Mouse (Mus musculus) forebrain, postnatal 0 days (tissue): Measurements from ENCODE around the gene Tes3-ps. TPM values are rescaled to one million over a fixed set of nuclear protein-coding genes. Genes with fewer than 3 reads are reported as not detected.

Source experiments
- ATAC-seq: fragments of 200-750 bp; cut with Nextera tagmentation; 2 replicates; pipeline ENCODE4 v1.8.0; 2017; ENCODE audit warnings: mild to moderate bottlenecking, moderate library complexity
- DNase-seq: peaks from one replicate; pipeline ENCODE4 v3.0.0-alpha.2; 2015
- H3K27ac ChIP-seq: fragments of 300-500 bp; sonication (generic); 2 replicates; pipeline ENCODE4 v1.5.1; 2014; ENCODE audit warnings: low read depth, mild to moderate bottlenecking, antibody characterized with exemption, low read length, moderate library complexity, mixed read lengths
- H3K27me3 ChIP-seq: fragments of 300-500 bp; sonication (generic); 2 replicates; pipeline ENCODE4 v1.6.1; 2014; ENCODE audit warnings: mild to moderate bottlenecking, low read length, mixed read lengths; ENCODE audit not compliant: insufficient read depth
- H3K36me3 ChIP-seq: fragments of 300-500 bp; sonication (generic); 2 replicates; pipeline ENCODE4 v1.6.1; 2014; ENCODE audit warnings: mild to moderate bottlenecking, moderate library complexity; ENCODE audit not compliant: insufficient read depth
- H3K4me1 ChIP-seq: fragments of 300-500 bp; sonication (generic); 2 replicates; pipeline ENCODE4 v1.6.1; 2014; ENCODE audit warnings: antibody characterized with exemption; ENCODE audit not compliant: insufficient read depth
- H3K4me2 ChIP-seq: fragments of 300-500 bp; sonication (generic); 2 replicates; pipeline ENCODE4 v1.6.1; 2014; ENCODE audit warnings: low read depth, mild to moderate bottlenecking, moderate library complexity
- H3K4me3 ChIP-seq: fragments of 300-500 bp; sonication (generic); 2 replicates; pipeline ENCODE4 v1.5.1; 2014; ENCODE audit warnings: low read depth, low read length, mixed read lengths
- H3K9ac ChIP-seq: fragments of 300-500 bp; sonication (generic); 2 replicates; pipeline ENCODE4 v1.6.1; 2014; ENCODE audit warnings: mild to moderate bottlenecking
- H3K9me3 ChIP-seq: fragments of 300-500 bp; sonication (generic); 2 replicates; pipeline ENCODE4 v1.6.1; 2016; ENCODE audit warnings: low read length
- CTCF ChIP-seq: sonication (generic); IDR thresholded peaks from 2 replicates; pipeline ENCODE4 v1.5.1; 2016; ENCODE audit warnings: antibody characterized with exemption, control low read depth, low read depth
- WGBS: fragments of 180-500 bp; shearing (Covaris S2); extraction: QIAGEN DNeasy Blood & Tissue Kit; methylation state at CpG from one replicate; pipeline ENCODE4 v1.1.7; 2014; 5-methylcytosine and 5-hydroxymethylcytosine counted together
- polyA plus RNA-seq: library from polyadenylated mRNA; unstranded; fragments of >200 nt; fragmentation: Nextera tagmentation; extraction: Ambion mirVana; gene quantifications from 2 replicates; pipeline ENCODE4 v1.2.1, GENCODE M21; 2015
- total RNA-seq: library from RNA; depleted of rRNA; stranded (reverse); fragments of >200 nt; gene quantifications from 2 replicates; pipeline ENCODE4 v1.2.3, GENCODE M21; 2014

Gene Tes3-ps
- total and polyA plus RNA-seq, 2 experiments from 2014 or later: 0.56 to 0.67 TPM

- no peak overlapping the region for H3K27ac ChIP-seq
- no peaks in the 10 kb centered on the region for H3K4me1 ChIP-seq
- H3K4me2 ChIP-seq: no peak overlapping the region
- WGBS: 75% methylated on average over 5 of the region's 5 CpGs
- no peak overlapping the region for H3K9ac ChIP-seq
- no peak overlapping the region for H3K4me3 ChIP-seq
- TF ChIP-seq CTCF: no peak
- H3K9me3 ChIP-seq: no peaks in the 10 kb centered on the region
- DNase-seq (peak; percentile 40), ATAC-seq (peak; percentile 68)
- H3K36me3 ChIP-seq: no peaks in the 10 kb centered on the region
- no peaks in the 10 kb centered on the region for H3K27me3 ChIP-seq
Measured at GRCm38 (mm10) chr13:49485388-49485787, 7.7 kb upstream of the Tes3-ps start.

- ATAC-seq: no peak
- no peaks in the 10 kb centered on the region for H3K27me3 ChIP-seq
- no peak for DNase-seq
- H3K4me3 ChIP-seq: no peak within 1 kb of the TSS
- TF ChIP-seq CTCF: no peak
- no peak within 1 kb of the TSS for H3K4me2 ChIP-seq
- WGBS: 38% methylated on average over 4 of the region's 4 CpGs
- no peak within 1 kb of the TSS for H3K9ac ChIP-seq
- no peaks in the 10 kb centered on the region for H3K36me3 ChIP-seq
- H3K27ac ChIP-seq: no peak within 1 kb of the TSS
- no peaks in the 10 kb centered on the region for H3K4me1 ChIP-seq
- no peaks in the 10 kb centered on the region for H3K9me3 ChIP-seq
Measured at GRCm38 (mm10) chr13:49504510-49504909, 11.4 kb downstream of the Tes3-ps start, which contains the start of gene Ecm2. Gene Ecm2 (plus strand): TSS chr13:49504810.

DNA sequence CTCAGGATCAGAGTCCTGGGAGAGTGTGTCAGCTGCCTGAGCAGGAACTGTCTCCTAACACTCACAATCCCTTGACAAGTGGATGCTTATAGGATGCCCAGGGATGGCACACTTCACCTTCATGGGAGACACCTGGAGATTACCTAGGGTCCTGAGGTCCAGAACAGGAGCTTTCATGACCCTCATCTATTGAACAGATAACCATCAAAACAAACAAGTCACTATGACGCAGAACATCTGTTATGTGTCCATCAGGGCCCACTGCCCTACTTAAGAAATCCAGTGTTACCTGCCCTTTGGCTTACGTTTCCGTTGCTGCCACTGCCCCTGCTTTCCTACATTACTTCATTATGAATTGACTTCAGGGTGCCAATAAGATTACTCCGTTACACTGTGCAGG is 12.7 kb downstream of the Tes3-ps start:
- Histone ChIP-seq H3K9me3 (no peaks in the 10 kb centered on the region), H3K36me3 (no peaks in the 10 kb centered on the region), H3K4me3 (no peak overlapping the region), H3K27ac (no peak overlapping the region), H3K4me2 (no peak overlapping the region), H3K9ac (no peak overlapping the region), H3K27me3 (no peaks in the 10 kb centered on the region), H3K4me1 (no peaks in the 10 kb centered on the region)
- WGBS: 91% methylated on average over 4 of the region's 4 CpGs
- no peak for TF ChIP-seq CTCF
- DNase-seq (no peak), ATAC-seq (no peak)

GRCm38 (mm10) chr13:49507176-49507575 is 14.1 kb downstream of the Tes3-ps start:
- WGBS: 88% methylated on average over 3 of the region's 3 CpGs
- Histone ChIP-seq H3K27ac (no peak overlapping the region), H3K27me3 (no peaks in the 10 kb centered on the region), H3K36me3 (no peaks in the 10 kb centered on the region), H3K9me3 (no peaks in the 10 kb centered on the region), H3K4me3 (no peak overlapping the region), H3K4me2 (no peak overlapping the region), H3K9ac (no peak overlapping the region), H3K4me1 (no peaks in the 10 kb centered on the region)
- DNase-seq (no peak), ATAC-seq (no peak)
- TF ChIP-seq CTCF: no peak

DNA sequence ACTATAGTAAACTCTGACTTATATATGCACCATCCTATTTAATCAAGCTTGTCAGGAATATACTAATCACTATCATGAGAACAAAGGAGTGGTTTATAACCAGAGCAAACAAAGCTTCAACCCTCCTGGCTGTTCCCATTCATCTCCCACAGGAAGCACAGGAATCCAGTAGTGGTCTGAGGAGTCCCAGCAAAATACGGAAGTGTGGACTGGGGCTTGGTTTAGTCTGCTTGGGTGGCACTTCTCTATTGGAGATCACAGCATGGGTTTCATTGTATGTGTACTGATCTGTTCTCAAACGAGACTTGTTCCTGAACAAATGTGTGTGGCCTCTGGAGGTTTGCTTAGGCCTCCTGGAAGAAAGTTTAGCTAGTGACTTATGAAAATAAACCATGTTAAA is 25.6 kb downstream of the Tes3-ps start:
- no peaks in the 10 kb centered on the region for H3K27me3 ChIP-seq
- ATAC-seq (no peak), DNase-seq (no peak)
- 27% methylated on average over 2 of the region's 2 CpGs for WGBS
- no peak for TF ChIP-seq CTCF
- H3K4me2 ChIP-seq: no peak overlapping the region
- no peaks in the 10 kb centered on the region for H3K9me3 ChIP-seq
- H3K4me3 ChIP-seq: no peak overlapping the region
- H3K9ac ChIP-seq: no peak overlapping the region
- no peaks in the 10 kb centered on the region for H3K36me3 ChIP-seq
- no peaks in the 10 kb centered on the region for H3K4me1 ChIP-seq
- no peak overlapping the region for H3K27ac ChIP-seq

GRCm38 (mm10) chr13:49526235-49526634 is 33.1 kb downstream of the Tes3-ps start:
- WGBS: 69% methylated on average over 2 of the region's 2 CpGs
- TF ChIP-seq CTCF: no peak
- H3K27me3 ChIP-seq: no peaks in the 10 kb centered on the region

DNA sequence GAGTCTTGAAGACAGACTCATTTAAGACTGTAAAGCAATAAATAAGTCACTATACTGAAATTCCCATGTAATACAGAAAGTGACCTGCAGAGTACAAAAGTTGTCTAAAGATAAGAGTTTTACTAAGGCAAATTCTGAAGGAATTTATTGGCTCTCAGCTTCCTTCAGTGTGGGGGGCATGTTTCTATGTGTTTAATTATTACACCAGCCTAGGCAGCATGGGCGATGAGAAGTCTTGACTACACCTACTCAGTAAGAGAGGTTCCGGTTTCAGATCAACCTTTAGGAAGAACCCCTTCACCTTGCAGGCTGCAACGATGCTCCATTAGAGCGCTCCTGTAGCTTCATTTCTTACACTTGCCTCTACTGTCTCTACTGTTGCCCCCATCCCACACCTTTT is 37.5 kb downstream of the Tes3-ps start:
- ATAC-seq (no peak), DNase-seq (no peak)
- TF ChIP-seq CTCF: no peak
- H3K27me3 ChIP-seq: no peaks in the 10 kb centered on the region
- H3K9me3 ChIP-seq: no peaks in the 10 kb centered on the region
- no peaks in the 10 kb centered on the region for H3K4me1 ChIP-seq
- 98% methylated on average over 4 of the region's 4 CpGs for WGBS
- no peaks in the 10 kb centered on the region for H3K36me3 ChIP-seq
- no peak overlapping the region for H3K9ac ChIP-seq
- H3K4me3 ChIP-seq: no peak overlapping the region
- H3K27ac ChIP-seq: no peak overlapping the region
- H3K4me2 ChIP-seq: no peak overlapping the region

More at GRCm38 (mm10) chr13:49526235-49526634, 33.1 kb downstream of the Tes3-ps start:
- no peaks in the 10 kb centered on the region for H3K9me3 ChIP-seq
- H3K4me2 ChIP-seq: no peak overlapping the region
- no peaks in the 10 kb centered on the region for H3K4me1 ChIP-seq
- DNase-seq (no peak), ATAC-seq (no peak)
- no peak overlapping the region for H3K9ac ChIP-seq
- no peak overlapping the region for H3K27ac ChIP-seq
- no peak overlapping the region for H3K4me3 ChIP-seq
- H3K36me3 ChIP-seq: no peaks in the 10 kb centered on the region

- TF ChIP-seq CTCF: no peak
- H3K4me2 ChIP-seq: no peak overlapping the region
- DNase-seq: no peak
- H3K4me1 ChIP-seq: no peaks in the 10 kb centered on the region
- H3K4me3 ChIP-seq: no peak overlapping the region
- no peaks in the 10 kb centered on the region for H3K27me3 ChIP-seq
- H3K9me3 ChIP-seq: no peaks in the 10 kb centered on the region
- 100% methylated on average over 1 of the region's 1 CpGs for WGBS
- H3K9ac ChIP-seq: no peak overlapping the region
- H3K36me3 ChIP-seq: no peaks in the 10 kb centered on the region
- no peak overlapping the region for H3K27ac ChIP-seq
- no peak for ATAC-seq
Measured at GRCm38 (mm10) chr13:49536946-49537345, 43.8 kb downstream of the Tes3-ps start.
